Mouse (Mus musculus) embryonic stem cell, embryonic (primary cell): Measurements from ENCODE around the gene Gria2.

ENCODE experiments used
- CTCF ChIA-PET, 4 experiments: fragments of 300-600 bp in 2 of 4; fragments of 350-600 bp in 2 of 4; sonication (Branson Sonifier 250); formaldehyde crosslinking; loops; one replicate each; lab custom pipeline; 2022; ENCODE audit warnings: inconsistent platforms in 2 of 4; lab: Charles Lee
- POLR2A ChIA-PET, 4 experiments: fragments of 300-600 bp in 2 of 4; fragments of 350-600 bp in 2 of 4; sonication (Branson Sonifier 250); formaldehyde crosslinking; loops; one replicate each; lab custom pipeline; 2022; ENCODE audit warnings: antibody characterized with exemption in 4 of 4, inconsistent platforms in 1 of 4; lab: Charles Lee

Gene Gria2

DNA sequence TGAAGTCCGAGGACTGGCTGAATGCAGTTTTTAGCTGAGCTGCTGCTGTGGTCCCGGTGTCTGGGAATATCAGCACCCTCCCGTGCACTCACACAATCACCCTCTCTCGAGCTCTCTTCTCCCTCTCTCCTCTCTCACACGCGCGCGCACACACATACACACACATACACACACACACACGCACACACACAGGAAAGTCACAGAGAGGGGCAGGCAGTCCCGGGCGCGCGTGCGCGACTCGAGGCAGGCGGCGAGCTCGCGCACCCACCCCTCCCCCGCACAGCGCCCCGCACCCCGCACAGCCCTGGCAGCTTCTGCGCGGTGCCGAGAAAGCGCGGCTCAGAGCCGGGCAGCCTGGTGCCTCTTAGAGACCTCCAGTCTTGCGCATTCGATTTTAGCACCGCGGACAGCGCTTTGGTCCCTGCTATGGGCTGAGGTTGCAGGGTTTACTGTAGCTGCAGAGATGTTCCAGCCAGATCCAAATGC, at the start of gene Gria2:
Gria2 (minus strand) TSS at position 240 of the 486 bp plus-strand sequence.
- ChIA-PET CTCF (interaction anchor here in 1 of 4 experiments (0.5 to 0.6 kb wide), 2 partner anchors 23 to 1173 kb away, joined by 3 to 7 read pairs; partner anchors contain the start of gene Etfdh), POLR2A (interaction anchor here in 1 of 4 experiments (0.7 kb wide), 1 partner anchor 586 kb away, joined by 3 read pairs; no protein-coding TSS in a partner anchor)

GRCm38 (mm10) chr3:80850947-80851346, 48.3 kb upstream of the Gria2 start:
- CTCF ChIA-PET = no interaction called here
- POLR2A ChIA-PET = no interaction called here

DNA sequence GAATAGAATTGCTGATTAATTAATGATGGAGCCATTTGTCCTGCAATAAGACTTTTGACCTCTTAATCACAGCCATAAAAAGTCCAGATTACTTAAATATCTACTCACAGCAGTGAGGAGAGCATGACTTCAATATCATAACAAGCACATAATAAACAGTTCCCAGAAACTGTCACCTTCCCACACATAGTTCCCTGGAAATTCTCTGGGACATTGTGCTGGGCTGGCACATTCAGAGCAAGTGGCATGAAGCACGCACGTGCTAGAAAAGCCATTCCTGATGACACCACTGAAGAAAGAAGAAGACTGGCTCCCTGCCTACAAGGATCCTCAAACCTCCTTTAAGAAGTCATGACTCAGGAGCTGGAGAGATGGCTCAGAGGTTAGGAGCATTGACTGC, 43.0 kb upstream of the Gria2 start:
- ChIA-PET POLR2A (no interaction called here), CTCF (no interaction called here)

GRCm38 (mm10) chr3:80839845-80840244, 37.2 kb upstream of the Gria2 start:
- POLR2A ChIA-PET = interaction anchor here in 1 of 4 experiments (0.6 kb wide), 1 partner anchor 619 kb away, joined by 3 read pairs; no protein-coding TSS in a partner anchor
- CTCF ChIA-PET = no interaction called here

GRCm38 (mm10) chr3:80837583-80837982, 34.9 kb upstream of the Gria2 start:
- CTCF ChIA-PET = no interaction called here
- POLR2A ChIA-PET = no interaction called here

DNA sequence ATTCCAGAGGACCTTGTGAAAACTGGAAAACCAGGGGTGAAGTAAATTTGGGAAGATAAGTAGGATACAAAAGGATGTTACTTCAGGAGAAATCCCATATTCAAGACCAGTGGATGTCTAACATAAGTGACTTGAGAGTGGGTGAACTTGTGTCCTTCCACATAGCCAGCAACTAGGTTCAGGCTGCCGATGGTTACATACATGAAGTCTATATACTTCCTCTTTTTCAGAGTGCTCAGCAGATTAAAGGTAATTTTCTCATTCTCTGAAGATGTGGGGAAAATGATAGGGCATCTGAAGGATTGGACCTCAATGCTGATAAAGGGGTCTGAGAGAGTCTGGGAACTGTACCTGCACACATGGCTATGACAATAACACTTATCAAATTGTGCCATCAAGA, 21.3 kb upstream of the Gria2 start:
- POLR2A ChIA-PET = no interaction called here
- CTCF ChIA-PET = no interaction called here

DNA sequence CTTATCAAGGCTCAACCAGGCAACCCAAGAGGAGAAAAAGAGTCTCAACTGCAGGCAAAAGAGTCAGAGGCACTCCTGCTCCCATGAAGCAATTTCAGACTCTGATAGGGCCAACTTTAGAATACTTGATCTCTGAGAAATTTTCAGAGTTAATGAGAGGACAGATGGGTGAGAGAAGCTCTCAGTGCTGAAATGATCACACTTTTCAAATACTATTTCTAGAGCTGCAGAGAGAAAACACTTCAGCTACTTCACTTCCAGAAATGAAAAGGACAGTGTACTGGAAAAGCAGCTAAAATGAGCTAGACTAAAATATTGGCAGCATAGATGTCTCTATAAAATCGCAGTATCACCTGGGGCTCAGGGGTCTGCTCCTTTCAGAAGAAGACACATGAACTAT, 16.0 kb upstream of the Gria2 start:
- CTCF ChIA-PET = no interaction called here
- POLR2A ChIA-PET = interaction anchor here in 1 of 4 experiments (0.5 kb wide), 1 partner anchor 221 kb away, joined by 5 read pairs; no protein-coding TSS in a partner anchor

DNA sequence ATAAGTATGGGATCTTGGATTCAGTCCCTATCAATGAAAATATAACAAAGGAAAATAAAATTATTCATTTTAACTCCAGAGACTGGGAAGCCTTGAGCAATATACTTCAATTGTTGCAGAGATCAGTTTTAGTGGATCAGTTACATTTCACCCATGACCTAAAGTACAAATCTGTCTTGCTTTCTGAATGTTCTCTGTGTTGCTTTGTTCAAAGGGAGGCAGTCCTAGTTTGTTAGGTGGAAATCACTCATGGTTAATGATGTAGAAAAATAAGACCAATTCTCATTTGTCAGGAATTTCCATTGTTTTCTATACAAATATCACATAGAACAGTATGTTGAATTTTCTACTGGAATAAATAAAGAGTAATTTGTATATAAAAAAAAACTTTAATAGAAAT, 11.1 kb upstream of the Gria2 start:
- POLR2A ChIA-PET = no interaction called here
- CTCF ChIA-PET = no interaction called here

DNA sequence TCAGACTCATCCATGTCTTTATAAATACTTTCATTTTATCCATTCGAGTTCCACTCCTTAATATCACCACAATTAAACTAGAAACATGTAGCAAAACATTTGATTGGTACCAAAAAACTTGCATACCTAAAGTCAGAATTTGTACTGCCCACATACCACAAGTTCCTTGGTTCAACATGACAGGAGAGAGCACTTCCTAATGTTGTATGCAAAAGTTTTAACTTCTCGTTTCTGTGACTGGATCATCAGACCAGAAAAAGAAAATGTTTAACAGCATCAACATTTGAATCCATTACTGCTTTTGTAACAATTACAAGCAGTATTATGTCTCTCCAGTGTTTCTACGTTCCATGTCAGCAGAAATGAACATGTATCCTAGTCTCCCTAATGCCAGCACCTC, 9.6 kb upstream of the Gria2 start:
- ChIA-PET CTCF (no interaction called here), POLR2A (no interaction called here)

DNA sequence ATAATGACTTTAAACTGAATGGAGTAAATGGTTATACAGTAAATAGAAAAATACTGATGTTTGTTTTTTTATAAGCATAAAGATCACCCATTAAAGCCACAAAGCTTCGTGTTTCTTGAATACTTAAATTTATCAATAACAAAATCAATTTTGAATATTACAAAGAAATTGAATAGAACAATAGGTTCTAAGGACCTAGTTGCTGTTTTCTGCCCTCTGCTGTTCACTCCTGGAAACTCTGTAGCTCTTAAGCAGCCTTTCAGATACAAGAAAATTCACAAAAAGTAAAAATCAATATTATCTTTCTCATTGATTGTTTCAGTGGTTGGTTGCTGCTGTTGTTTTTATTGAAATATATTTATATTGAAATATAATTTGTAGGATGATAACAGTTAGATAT, 2.7 kb upstream of the Gria2 start:
- POLR2A ChIA-PET = no interaction called here
- CTCF ChIA-PET = no interaction called here

DNA sequence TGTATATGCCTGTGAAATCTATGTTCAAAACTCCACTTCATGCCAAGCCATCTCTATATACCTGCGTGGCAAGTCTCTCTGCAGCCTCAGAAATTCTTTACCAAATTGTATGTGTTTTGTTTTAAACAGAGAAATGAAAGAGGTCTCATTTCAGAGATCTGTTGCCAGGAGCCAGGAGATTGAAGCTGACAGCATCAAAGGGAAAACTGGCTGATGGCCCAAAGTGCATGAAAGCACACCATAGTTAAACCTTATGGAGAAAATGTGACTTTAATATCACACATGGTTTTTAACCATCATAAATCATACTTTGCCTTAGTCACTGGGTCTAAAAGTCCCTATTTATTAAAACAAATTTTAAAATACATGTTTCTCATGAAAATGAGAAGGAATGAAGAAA, 1.2 kb upstream of the Gria2 start:
- POLR2A ChIA-PET = no interaction called here
- CTCF ChIA-PET = no interaction called here

DNA sequence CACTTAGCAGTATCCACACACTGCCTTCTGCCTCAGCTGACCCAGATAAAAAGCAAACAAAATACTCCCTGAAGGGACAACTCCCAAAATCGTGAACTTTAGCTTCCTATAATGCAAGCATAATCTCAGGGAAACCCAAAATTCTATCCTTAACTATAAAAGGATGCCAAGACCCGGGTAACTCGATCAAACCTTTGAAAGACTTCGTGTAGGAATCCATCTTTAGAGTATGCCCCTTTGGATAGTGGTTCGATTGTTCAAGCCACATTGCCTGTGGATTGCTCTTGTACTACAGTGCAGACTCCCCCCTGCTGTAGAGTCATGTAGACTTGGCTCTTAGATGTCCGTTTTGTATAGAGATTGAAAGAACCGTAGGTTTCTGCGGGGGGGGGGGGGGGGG, 576 bp upstream of the Gria2 start:
- CTCF ChIA-PET = interaction anchor here in 1 of 4 experiments (0.5 kb wide), 1 partner anchor 24 kb away, joined by 7 read pairs; no protein-coding TSS in a partner anchor
- POLR2A ChIA-PET = interaction anchor here in 1 of 4 experiments (0.7 kb wide), 1 partner anchor 586 kb away, joined by 3 read pairs; no protein-coding TSS in a partner anchor

GRCm38 (mm10) chr3:80801827-80802310, 766 bp downstream of the Gria2 start:
- ChIA-PET POLR2A (no interaction called here), CTCF (interaction anchor here in 1 of 4 experiments (0.7 kb wide), 1 partner anchor 1000 kb away, joined by 3 read pairs; no protein-coding TSS in a partner anchor)

DNA sequence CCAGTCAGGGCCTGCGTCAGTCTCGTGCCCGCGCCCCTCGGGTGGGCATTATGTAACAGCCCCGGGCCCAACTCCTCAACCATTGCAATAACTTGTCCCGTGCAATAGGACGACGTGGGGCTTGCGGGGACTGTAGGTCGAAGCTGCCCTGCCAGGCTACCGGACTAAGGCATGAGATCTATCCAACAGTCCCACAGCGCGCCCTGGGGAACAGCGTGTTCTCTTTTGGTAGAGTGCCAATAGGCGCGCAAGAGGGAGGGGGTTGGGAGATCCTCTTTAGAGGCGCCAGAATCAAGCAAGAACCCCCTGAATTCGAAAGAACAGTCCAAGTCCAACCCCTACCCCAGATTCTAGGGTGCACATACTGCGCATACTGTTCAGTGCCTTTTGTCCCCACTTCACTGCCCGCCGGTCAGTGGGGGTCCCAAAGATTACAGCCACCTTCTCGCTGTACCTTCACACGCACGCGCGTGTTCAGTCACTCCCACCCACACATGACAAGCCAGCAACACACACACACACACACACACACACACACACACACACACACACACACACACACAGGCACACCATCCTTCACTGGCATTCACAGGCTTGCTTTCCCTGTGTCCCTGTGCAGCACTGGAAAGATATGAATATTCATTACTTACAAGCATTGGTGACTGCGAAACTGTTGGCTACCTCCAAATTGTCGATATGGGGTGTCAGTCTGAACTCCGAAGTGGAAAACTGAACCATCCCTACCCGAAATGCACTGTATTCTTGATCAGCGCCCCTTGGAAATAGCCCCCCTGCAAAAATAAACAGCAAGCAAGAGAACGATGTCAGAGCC, 1.4 kb downstream of the Gria2 start:
- CTCF ChIA-PET = interaction anchor here in 1 of 4 experiments (0.7 kb wide), 1 partner anchor 1000 kb away, joined by 3 read pairs; no protein-coding TSS in a partner anchor
- POLR2A ChIA-PET = no interaction called here

DNA sequence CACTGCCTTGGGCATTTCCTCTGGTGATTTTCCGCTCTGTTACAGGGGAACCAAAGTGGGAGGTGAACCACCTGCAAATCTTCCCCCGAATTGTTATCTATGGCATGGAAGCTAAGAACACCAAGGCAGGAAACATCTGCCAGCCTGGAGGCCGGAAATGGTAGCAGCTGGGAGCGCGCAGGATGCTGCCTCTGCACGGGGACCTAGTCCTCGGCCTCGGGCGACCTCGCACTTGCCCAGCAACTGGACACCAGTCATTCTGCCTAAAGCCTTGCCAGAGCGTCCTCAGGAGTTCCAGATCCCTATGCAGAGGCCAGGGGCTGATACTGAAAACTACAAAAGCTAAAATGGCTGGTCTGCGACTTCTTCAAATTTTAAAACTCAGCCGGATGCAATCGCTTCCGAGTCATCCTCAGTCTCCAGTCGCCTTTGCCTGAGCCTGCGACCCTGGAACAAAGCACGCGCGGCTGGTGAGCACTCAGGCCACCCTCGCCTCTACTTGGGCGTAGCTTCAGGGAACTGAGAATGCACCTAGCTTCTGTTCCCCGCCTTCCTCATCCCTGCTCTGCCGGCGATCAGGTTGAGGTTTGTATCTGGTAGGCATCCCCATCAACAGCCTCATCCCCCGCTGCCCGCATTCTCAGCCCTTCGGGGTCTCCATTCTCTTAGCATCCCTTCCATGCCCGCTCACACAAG, 2.2 kb downstream of the Gria2 start:
- POLR2A ChIA-PET = no interaction called here
- CTCF ChIA-PET = no interaction called here

DNA sequence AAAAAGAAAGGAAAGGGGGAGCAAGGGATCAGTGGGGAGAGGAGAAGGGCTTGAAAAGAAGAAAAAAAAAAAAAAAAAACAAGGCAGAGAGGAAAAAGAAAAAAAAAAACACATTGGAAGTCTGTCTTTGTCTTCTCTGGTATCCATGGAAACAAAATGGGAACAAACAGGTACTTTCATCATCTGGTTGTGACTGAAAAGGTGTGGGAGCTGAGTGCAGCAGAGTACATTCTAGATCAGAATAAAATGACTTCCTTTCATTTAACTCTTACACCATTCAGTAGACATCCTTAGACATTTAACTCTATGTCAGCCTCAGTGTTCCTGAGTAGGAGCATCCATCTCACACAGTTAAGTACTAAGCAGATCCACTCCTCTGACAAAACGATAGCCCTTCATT, 4.7 kb downstream of the Gria2 start:
- CTCF ChIA-PET = no interaction called here
- POLR2A ChIA-PET = interaction anchor here in 1 of 4 experiments (0.6 to 0.7 kb wide), 2 partner anchors 160 to 1111 kb away, joined by 3 to 6 read pairs; no protein-coding TSS in a partner anchor

GRCm38 (mm10) chr3:80796764-80797163, 5.9 kb downstream of the Gria2 start:
- CTCF ChIA-PET = no interaction called here
- POLR2A ChIA-PET = no interaction called here

- CTCF ChIA-PET = no interaction called here
- POLR2A ChIA-PET = no interaction called here
These were observed 7.4 kb downstream of the Gria2 start for GRCm38 (mm10) chr3:80795284-80795683.

GRCm38 (mm10) chr3:80787116-80787744, 15.4 kb downstream of the Gria2 start:
- POLR2A ChIA-PET = no interaction called here
- CTCF ChIA-PET = no interaction called here
